Mouse (Mus musculus): Measurements from ENCODE around the gene Map3k4. TPM values are rescaled to one million over a fixed set of nuclear protein-coding genes. Genes with fewer than 3 reads are reported as not detected.

Gene Map3k4
- polyA plus RNA-seq, 1 experiment from 2014 or later, result 39.2 TPM

- ATAC-seq (ENCODE audit: insufficient number of reproducible peaks, insufficient read depth, low FRiP score, low read depth), result no peak
- 75% methylated on average over 8 of the region's 8 CpGs for WGBS
- H3K27ac ChIP-seq (replicated peaks in 1 of 2; ENCODE audit: control insufficient read depth in 1 of 2, insufficient read depth in 1 of 2, low read depth in 2 of 2, low read length in 2 of 2), result no peak overlapping the region
These were observed 134.3 kb downstream of the Map3k4 start for GRCm38 (mm10) chr17:12184283-12184682.

GRCm38 (mm10) chr17:12182702-12183485 lies 135.7 kb downstream of the Map3k4 start:
- no peak overlapping the region for H3K27ac ChIP-seq (replicated peaks in 1 of 2; ENCODE audit: control insufficient read depth in 1 of 2, insufficient read depth in 1 of 2, low read depth in 2 of 2, low read length in 2 of 2)
- WGBS, result 74% methylated on average over 5 of the region's 5 CpGs
- no peak for ATAC-seq (ENCODE audit: insufficient number of reproducible peaks, insufficient read depth, low FRiP score, low read depth)

More at GRCm38 (mm10) chr17:12184283-12184682, 134.3 kb downstream of the Map3k4 start:
- H3K9ac ChIP-seq (ENCODE audit: low read length), result no peak overlapping the region
- H3K9me3 ChIP-seq (ENCODE audit: control insufficient read depth, low read length), result no peaks in the 10 kb centered on the region
- H3K4me1 ChIP-seq (ENCODE audit: control insufficient read depth in 2 of 2, insufficient read depth in 2 of 2, low read length in 2 of 2), result peaks cover 0 to 4% of the 10 kb centered on the region in 2 experiments; a peak in 1 of 4 replicates
- H3K4me3 ChIP-seq (ENCODE audit: control insufficient read depth in 1 of 2, insufficient read depth in 1 of 2, low read depth in 1 of 2, low read length in 2 of 2), result no peak overlapping the region
- no peaks in the 10 kb centered on the region for H3K27me3 ChIP-seq (ENCODE audit: control insufficient read depth, insufficient read depth, low read length)
- H3K36me3 ChIP-seq (ENCODE audit: control insufficient read depth, insufficient read depth, low read length), result no peaks in the 10 kb centered on the region
- H3K4me2 ChIP-seq (ENCODE audit: low read length), result no peak overlapping the region

GRCm38 (mm10) chr17:12179766-12180165 lies 138.8 kb downstream of the Map3k4 start:
- ATAC-seq (ENCODE audit: insufficient number of reproducible peaks, insufficient read depth, low FRiP score, low read depth), result no peak
- H3K9ac ChIP-seq (ENCODE audit: low read length), result no peak overlapping the region

More at GRCm38 (mm10) chr17:12182702-12183485, 135.7 kb downstream of the Map3k4 start:
- Histone ChIP-seq H3K9ac (ENCODE audit: low read length) (no peak overlapping the region), H3K4me3 (ENCODE audit: control insufficient read depth in 1 of 2, insufficient read depth in 1 of 2, low read depth in 1 of 2, low read length in 2 of 2) (no peak overlapping the region), H3K36me3 (ENCODE audit: control insufficient read depth, insufficient read depth, low read length) (no peaks in the 10 kb centered on the region), H3K9me3 (ENCODE audit: control insufficient read depth, low read length) (no peaks in the 10 kb centered on the region), H3K4me2 (ENCODE audit: low read length) (no peak overlapping the region), H3K27me3 (ENCODE audit: control insufficient read depth, insufficient read depth, low read length) (no peaks in the 10 kb centered on the region), H3K4me1 (ENCODE audit: control insufficient read depth in 2 of 2, insufficient read depth in 2 of 2, low read length in 2 of 2) (peaks cover 0 to 4% of the 10 kb centered on the region in 2 experiments; a peak in 1 of 4 replicates)

GRCm38 (mm10) chr17:12179339-12179738 lies 139.3 kb downstream of the Map3k4 start:
- no peak overlapping the region for H3K4me3 ChIP-seq (ENCODE audit: control insufficient read depth in 1 of 2, insufficient read depth in 1 of 2, low read depth in 1 of 2, low read length in 2 of 2)
- no peaks in the 10 kb centered on the region for H3K36me3 ChIP-seq (ENCODE audit: control insufficient read depth, insufficient read depth, low read length)
- no peak overlapping the region for H3K4me2 ChIP-seq (ENCODE audit: low read length)
- no peaks in the 10 kb centered on the region for H3K27me3 ChIP-seq (ENCODE audit: control insufficient read depth, insufficient read depth, low read length)
- peaks cover 0 to 4% of the 10 kb centered on the region in 2 experiments; a peak in 1 of 4 replicates for H3K4me1 ChIP-seq (ENCODE audit: control insufficient read depth in 2 of 2, insufficient read depth in 2 of 2, low read length in 2 of 2)
- H3K9me3 ChIP-seq (ENCODE audit: control insufficient read depth, low read length), result peaks cover 4% of the 10 kb centered on the region; the same call in 1 of the 2 replicates
- no peak for ATAC-seq (ENCODE audit: insufficient number of reproducible peaks, insufficient read depth, low FRiP score, low read depth)
- H3K9ac ChIP-seq (ENCODE audit: low read length), result no peak overlapping the region
- 87% methylated on average over 7 of the region's 7 CpGs for WGBS
- no peak overlapping the region for H3K27ac ChIP-seq (replicated peaks in 1 of 2; ENCODE audit: control insufficient read depth in 1 of 2, insufficient read depth in 1 of 2, low read depth in 2 of 2, low read length in 2 of 2)

More at GRCm38 (mm10) chr17:12179766-12180165, 138.8 kb downstream of the Map3k4 start:
- peaks cover 0 to 4% of the 10 kb centered on the region in 2 experiments; a peak in 1 of 4 replicates for H3K4me1 ChIP-seq (ENCODE audit: control insufficient read depth in 2 of 2, insufficient read depth in 2 of 2, low read length in 2 of 2)
- no peaks in the 10 kb centered on the region for H3K36me3 ChIP-seq (ENCODE audit: control insufficient read depth, insufficient read depth, low read length)
- H3K9me3 ChIP-seq (ENCODE audit: control insufficient read depth, low read length), result peaks cover 4% of the 10 kb centered on the region; the same call in 1 of the 2 replicates
- no peaks in the 10 kb centered on the region for H3K27me3 ChIP-seq (ENCODE audit: control insufficient read depth, insufficient read depth, low read length)
- WGBS, result 77% methylated on average over 2 of the region's 2 CpGs
- no peak overlapping the region for H3K4me3 ChIP-seq (ENCODE audit: control insufficient read depth in 1 of 2, insufficient read depth in 1 of 2, low read depth in 1 of 2, low read length in 2 of 2)
- no peak overlapping the region for H3K4me2 ChIP-seq (ENCODE audit: low read length)
- H3K27ac ChIP-seq (replicated peaks in 1 of 2; ENCODE audit: control insufficient read depth in 1 of 2, insufficient read depth in 1 of 2, low read depth in 2 of 2, low read length in 2 of 2), result no peak overlapping the region

Other genes with a start within 250 kb of the Map3k4 start
- gene Agpat4, start 200.1 kb downstream of the Map3k4 start, polyA plus RNA-seq (2014; fragmentation: Nextera tagmentation; extraction: Ambion mirVana), result 9.2 and 11.0 TPM in 2 replicates
- not detected in 2 replicates for gene Plg, start 59.8 kb upstream of the Map3k4 start, polyA plus RNA-seq (2014; fragmentation: Nextera tagmentation; extraction: Ambion mirVana)
- 0.27 and 0.45 TPM in 2 replicates for gene Slc22a3, start 188.9 kb upstream of the Map3k4 start, polyA plus RNA-seq (2014; fragmentation: Nextera tagmentation; extraction: Ambion mirVana)